Mouse (Mus musculus): ENCODE measurements around the gene Mars.

Mars gene

GRCm38 (mm10) chr10:127287271-127287935 is 24.2 kb downstream of the Mars start:
- no peak for DNase-seq (ENCODE audit: low spot score in 2 of 2)

GRCm38 (mm10) chr10:127286730-127287129 is 24.9 kb downstream of the Mars start:
- peak in 1 of 2 experiments; percentile 57 for DNase-seq (ENCODE audit: low spot score in 2 of 2)

- no peak for DNase-seq (ENCODE audit: low spot score in 2 of 2)
Observed at GRCm38 (mm10) chr10:127286194-127286593, 25.4 kb downstream of the Mars start.

GRCm38 (mm10) chr10:127285644-127286043 is 25.9 kb downstream of the Mars start:
- no peak for DNase-seq (ENCODE audit: low spot score in 2 of 2)

- DNase-seq (ENCODE audit: low spot score in 2 of 2): no peak
Observed at GRCm38 (mm10) chr10:127284724-127285500, 26.7 kb downstream of the Mars start.

- no peak for DNase-seq (ENCODE audit: low spot score in 2 of 2)
Observed at GRCm38 (mm10) chr10:127284105-127284622, 27.4 kb downstream of the Mars start.

GRCm38 (mm10) chr10:127282620-127283215 is 28.9 kb downstream of the Mars start:
- no peak for DNase-seq (ENCODE audit: low spot score in 2 of 2)

- DNase-seq (ENCODE audit: low spot score in 2 of 2): no peak
Observed at GRCm38 (mm10) chr10:127281316-127281715, 30.3 kb downstream of the Mars start.

GRCm38 (mm10) chr10:127279730-127280129 is 31.9 kb downstream of the Mars start:
- no peak for DNase-seq (ENCODE audit: low spot score in 2 of 2)

- DNase-seq (ENCODE audit: low spot score in 2 of 2): no peak
Observed at GRCm38 (mm10) chr10:127274261-127275022, 37.1 kb downstream of the Mars start.

GRCm38 (mm10) chr10:127272371-127272770 is 39.2 kb downstream of the Mars start:
- no peak for DNase-seq (ENCODE audit: low spot score in 2 of 2)

GRCm38 (mm10) chr10:127269884-127270283 is 41.7 kb downstream of the Mars start:
- DNase-seq (ENCODE audit: low spot score in 2 of 2): no peak

- DNase-seq (ENCODE audit: low spot score in 2 of 2): no peak
Observed at GRCm38 (mm10) chr10:127269036-127269435, 42.5 kb downstream of the Mars start.

GRCm38 (mm10) chr10:127268401-127268800 is 43.2 kb downstream of the Mars start:
- DNase-seq (ENCODE audit: low spot score in 2 of 2): no peak

- no peak for DNase-seq (ENCODE audit: low spot score in 2 of 2)
Observed at GRCm38 (mm10) chr10:127267318-127267717, 44.3 kb downstream of the Mars start.

GRCm38 (mm10) chr10:127266112-127267091 is 45.2 kb downstream of the Mars start, which contains the start of gene Dctn2:
Dctn2 (plus strand) TSS chr10:127266368.
- DNase-seq (ENCODE audit: low spot score in 2 of 2): peak; percentile 94 to 95

- DNase-seq (ENCODE audit: low spot score in 2 of 2): no peak
Observed at GRCm38 (mm10) chr10:127265727-127266111, 45.9 kb downstream of the Mars start.

GRCm38 (mm10) chr10:127264971-127265370 is 46.6 kb downstream of the Mars start:
- no peak for DNase-seq (ENCODE audit: low spot score in 2 of 2)

- DNase-seq (ENCODE audit: low spot score in 2 of 2): no peak
Observed at GRCm38 (mm10) chr10:127264336-127264735, 47.2 kb downstream of the Mars start.

- no peak for DNase-seq (ENCODE audit: low spot score in 2 of 2)
Observed at GRCm38 (mm10) chr10:127263631-127264030, 48.0 kb downstream of the Mars start.

Data from frontal cortex, postnatal 10 days (tissue).